7 mouse cellular contexts compared by ENCODE assay signal in the genomic region with DNA sequence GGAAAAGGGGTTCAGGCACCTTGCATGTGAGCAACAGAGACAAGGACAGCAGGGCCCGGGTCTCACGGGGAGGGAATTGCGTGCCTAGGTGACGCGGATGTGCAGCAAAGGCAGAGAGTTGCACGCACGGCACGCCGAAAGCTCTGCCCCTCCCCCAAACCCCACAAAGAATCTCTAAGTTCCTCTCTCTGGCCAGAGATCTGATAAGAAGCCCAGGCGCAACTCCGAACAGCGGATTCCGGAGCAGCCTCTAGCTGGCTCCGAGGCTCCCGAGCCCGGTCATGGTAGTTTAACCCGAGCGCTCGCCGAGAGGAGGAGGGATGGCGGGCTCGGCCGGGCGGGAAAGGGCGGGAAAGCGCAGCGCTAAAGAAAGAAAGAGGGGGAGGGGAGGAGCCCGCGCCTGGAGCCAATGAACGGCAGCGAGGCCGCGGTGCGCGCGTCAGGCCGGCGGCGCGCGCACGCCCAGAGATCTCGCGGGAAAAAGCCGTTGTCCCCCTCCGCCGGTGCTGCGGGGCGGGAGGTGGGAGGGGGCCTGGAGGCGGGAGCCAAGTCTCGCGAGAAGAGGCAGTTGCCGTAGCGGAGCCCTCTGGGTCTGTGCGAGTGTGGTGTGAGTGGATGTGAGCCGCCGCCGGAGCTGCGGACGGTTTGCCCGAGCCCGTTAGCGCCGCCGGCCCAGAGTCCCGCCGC. TPM values are rescaled to one million over a fixed set of nuclear protein-coding genes. Genes with fewer than 3 reads are reported as not detected.
DNase-seq lines count a peak whose midpoint lies in the region; ATAC-seq lines count a peak whose summit lies in the region.

A gene (plus strand): TSS at position 212 of the 687 bp plus-strand sequence.

- H3K4me3 ChIP-seq in intestine, embryonic 15.5 days (replicated peaks): peak within 1 kb of the TSS; percentile 92
- peak within 1 kb of the TSS; percentile 95 for H3K4me3 ChIP-seq in midbrain, embryonic 10.5 days

- peak within 1 kb of the TSS; percentile 98 for H3K27ac ChIP-seq in intestine, embryonic 15.5 days
- peak within 1 kb of the TSS; percentile 99 for H3K27ac ChIP-seq in midbrain, embryonic 10.5 days (replicated peaks)

- DNase-seq in adrenal gland, adult (ENCODE audit: inconsistent age in 2 of 2, low spot score in 1 of 2): peak; percentile 97 to 99
- peak; percentile 98 for DNase-seq in embryo, embryonic 10.5 days (ENCODE audit: low spot score)
- peak; percentile 98 for DNase-seq in gastrocnemius, postnatal 25 days
- DNase-seq in left cerebral cortex, postnatal 25 days (ENCODE audit: low spot score in 2 of 2): peak; percentile 95 to 97
- DNase-seq in midbrain, embryonic 10.5 days (ENCODE audit: low spot score): peak; percentile 99
- peak; percentile 96 for DNase-seq in right cerebral cortex, postnatal 4 days

- H3K4me1 ChIP-seq in intestine, embryonic 15.5 days (replicated peaks): peaks cover 12% of the 10 kb centered on the region
- peaks cover 49% of the 10 kb centered on the region for H3K4me1 ChIP-seq in midbrain, embryonic 10.5 days

- H3K9ac ChIP-seq in intestine, embryonic 15.5 days: peak within 1 kb of the TSS; percentile 91

- no peaks in the 10 kb centered on the region for H3K36me3 ChIP-seq in intestine, embryonic 15.5 days
- peaks cover 20% of the 10 kb centered on the region for H3K36me3 ChIP-seq in midbrain, embryonic 10.5 days

- ATAC-seq in intestine, embryonic 15.5 days: peak; percentile 96

- under 1% methylated on average over 67 of the region's 67 CpGs for WGBS in intestine, embryonic 15.5 days
- WGBS in midbrain, embryonic 10.5 days: under 1% methylated on average over 67 of the region's 67 CpGs

- no peaks in the 10 kb centered on the region for H3K9me3 ChIP-seq in intestine, embryonic 15.5 days
- H3K9me3 ChIP-seq in midbrain, embryonic 10.5 days (replicated peaks): no peaks in the 10 kb centered on the region

- intact Hi-C loops in left cerebral cortex, postnatal 25 days (cut with DNase I): loop anchor here (1.0 kb wide), 2 partner anchors 18 to 24 kb away; a partner anchor contains a TSS

- H3K27me3 ChIP-seq in intestine, embryonic 15.5 days (replicated peaks): no peaks in the 10 kb centered on the region
- no peaks in the 10 kb centered on the region for H3K27me3 ChIP-seq in midbrain, embryonic 10.5 days (ENCODE audit: low read depth, poor library complexity, severe bottlenecking)

- H3K4me2 ChIP-seq in intestine, embryonic 15.5 days (replicated peaks): peak within 1 kb of the TSS; percentile 81

RNA-seq across cellular contexts. Expression of the gene that starts here (rescaled TPM):
- total RNA-seq in gastrocnemius, postnatal 25 days (2021): 10 to 100 TPM; 22.6 to 25.2 TPM
- 177 and 214 TPM in 2 replicates for polyA plus RNA-seq in intestine, embryonic 15.5 days (2015; fragmentation: Nextera tagmentation; extraction: Ambion mirVana)
- total RNA-seq in left cerebral cortex, postnatal 25 days (2021): 10 to 100 TPM; 74.3 to 80.1 TPM
- 368 and 383 TPM in 2 replicates for polyA plus RNA-seq in midbrain, embryonic 10.5 days (2016; fragmentation: Nextera tagmentation; extraction: Ambion mirVana)

Comparison
In these comparisons a context has a peak if more than half of its experiments do, and no peak if none do; other contexts are left out.
1. Peak in every context shown above with its lines: DNase-seq, ATAC-seq, H3K4me3 ChIP-seq and H3K27ac ChIP-seq.